9 mouse cellular contexts compared by ENCODE assay signal in genomic region chr9:69454691-69455090, GRCm38 (mm10). TPM values are rescaled to one million over a fixed set of nuclear protein-coding genes. Genes with fewer than 3 reads are reported as not detected.
DNase-seq lines count a peak whose midpoint lies in the region; ATAC-seq and TF ChIP-seq lines count a peak whose summit lies in the region.
"Had no signal": no experiment of that assay in that cellular context is flagged by ENCODE, and none has a peak within 500 bp of the region (broad histone marks: within the 10 kb centered on the region; RNA-seq: fewer than 3 reads in every experiment).

No protein-coding gene starts in this region.

- no peak for DNase-seq in heart, adult 11 months
- DNase-seq in left cerebral cortex, adult 11 months (ENCODE audit: low spot score) = no peak
- no peak for DNase-seq in gastrocnemius, postnatal 25 days
- DNase-seq in layer of hippocampus, postnatal 25 days (ENCODE audit: extremely low spot score in 1 of 2, low spot score in 1 of 2) = no peak
- DNase-seq: cerebellum, adult 9-11 months had no signal

- 34% methylated on average over 4 of the region's 4 CpGs for WGBS in heart, embryonic 15.5 days
- 60% methylated on average over 4 of the region's 4 CpGs for WGBS in forebrain, embryonic 15.5 days
- WGBS in liver, embryonic 12.5 days (ENCODE audit: insufficient replicate concordance) = 43% methylated on average over 4 of the region's 4 CpGs

- H3K4me2 ChIP-seq in heart, embryonic 15.5 days = peak overlapping the region; percentile 70
- peak overlapping the region; percentile 60; the same call in 1 of the 2 replicates for H3K4me2 ChIP-seq in forebrain, embryonic 15.5 days (replicated peaks)
- peak overlapping the region; percentile 65 for H3K4me2 ChIP-seq in liver, embryonic 12.5 days

- no peaks in the 10 kb centered on the region for H3K9me3 ChIP-seq in heart, embryonic 15.5 days (replicated peaks)
- no peaks in the 10 kb centered on the region for H3K9me3 ChIP-seq in E14TG2a.4 (ENCODE audit: low read length)
- no peaks in the 10 kb centered on the region for H3K9me3 ChIP-seq in forebrain, embryonic 15.5 days
- H3K9me3 ChIP-seq in liver, embryonic 12.5 days (replicated peaks) = no peaks in the 10 kb centered on the region

- peaks cover 63% of the 10 kb centered on the region for H3K4me1 ChIP-seq in heart, embryonic 15.5 days (replicated peaks)
- H3K4me1 ChIP-seq in E14TG2a.4 (replicated peaks; ENCODE audit: low read depth, low read length) = peaks cover 86% of the 10 kb centered on the region
- peaks cover 17% of the 10 kb centered on the region for H3K4me1 ChIP-seq in forebrain, embryonic 15.5 days
- H3K4me1 ChIP-seq in liver, embryonic 12.5 days = peaks cover 58% of the 10 kb centered on the region

- no peak for TF ChIP-seq CTCF in E14TG2a.4 (conservative IDR thresholded peaks at IDR 0.05; ENCODE audit: low read length)

- peak overlapping the region; percentile 91 for H3K4me3 ChIP-seq in heart, embryonic 15.5 days
- peak overlapping the region; percentile 81 for H3K4me3 ChIP-seq in E14TG2a.4 (replicated peaks; ENCODE audit: low read length)
- peak overlapping the region; percentile 43; the same call in 1 of the 2 replicates for H3K4me3 ChIP-seq in forebrain, embryonic 15.5 days
- H3K4me3 ChIP-seq in liver, embryonic 12.5 days = peak overlapping the region; percentile 57

- no peaks in the 10 kb centered on the region for H3K36me3 ChIP-seq in heart, embryonic 15.5 days
- no peaks in the 10 kb centered on the region for H3K36me3 ChIP-seq in E14TG2a.4 (ENCODE audit: insufficient read depth, low read length)
- no peaks in the 10 kb centered on the region for H3K36me3 ChIP-seq in forebrain, embryonic 15.5 days
- H3K36me3 ChIP-seq in liver, embryonic 12.5 days = no peaks in the 10 kb centered on the region

- H3K27me3 ChIP-seq in heart, embryonic 15.5 days = no peaks in the 10 kb centered on the region
- peaks cover 32% of the 10 kb centered on the region for H3K27me3 ChIP-seq in E14TG2a.4 (ENCODE audit: insufficient read depth, low read length)
- H3K27me3 ChIP-seq in forebrain, embryonic 15.5 days = no peaks in the 10 kb centered on the region
- peaks cover 54% of the 10 kb centered on the region for H3K27me3 ChIP-seq in liver, embryonic 12.5 days (replicated peaks)

- no peak for ATAC-seq in heart, embryonic 15.5 days (replicated peaks; ENCODE audit: insufficient number of reproducible peaks, insufficient read depth, low FRiP score, low read depth)
- ATAC-seq in forebrain, embryonic 15.5 days (replicated peaks) = no peak
- ATAC-seq in liver, embryonic 12.5 days = no peak

- H3K27ac ChIP-seq in heart, embryonic 15.5 days = peak overlapping the region; percentile 97
- H3K27ac ChIP-seq in forebrain, embryonic 15.5 days (replicated peaks) = no peak overlapping the region
- no peak overlapping the region for H3K27ac ChIP-seq in liver, embryonic 12.5 days

- peak overlapping the region; percentile 94 for H3K9ac ChIP-seq in heart, embryonic 15.5 days
- no peak overlapping the region for H3K9ac ChIP-seq in forebrain, embryonic 15.5 days (replicated peaks)
- 0 out of 2 replicates have a peak overlapping the region, but pooled peaks have one; percentile 7 for H3K9ac ChIP-seq in liver, embryonic 12.5 days

RNA-seq across cellular contexts. Expression of gene Anxa2, which starts 1.3 kb away (rescaled TPM):
- 544 and 629 TPM in 2 replicates for polyA plus RNA-seq in heart, embryonic 15.5 days (2015; fragmentation: Nextera tagmentation; extraction: Ambion mirVana)
- polyA plus RNA-seq in forebrain, embryonic 15.5 days (2015; fragmentation: Nextera tagmentation; extraction: Ambion mirVana) = 78.9 and 83.6 TPM in 2 replicates
- polyA plus RNA-seq in liver, embryonic 12.5 days (2016; fragmentation: Nextera tagmentation; extraction: Ambion mirVana) = 92.8 and 98.0 TPM in 2 replicates
- total RNA-seq in gastrocnemius, postnatal 25 days (2021) = 10 to 100 TPM; 52.8 to 74.7 TPM
- total RNA-seq in layer of hippocampus, postnatal 25 days (2021) = 1 to 10 TPM; 8.5 to 9.4 TPM

RNA-seq across cellular contexts. Expression of gene Ice2, which starts 57.0 kb away (rescaled TPM):
- 11.0 and 11.5 TPM in 2 replicates for polyA plus RNA-seq in heart, embryonic 15.5 days (2015; fragmentation: Nextera tagmentation; extraction: Ambion mirVana)
- 14.4 and 16.4 TPM in 2 replicates for polyA plus RNA-seq in forebrain, embryonic 15.5 days (2015; fragmentation: Nextera tagmentation; extraction: Ambion mirVana)
- 12.3 and 13.4 TPM in 2 replicates for polyA plus RNA-seq in liver, embryonic 12.5 days (2016; fragmentation: Nextera tagmentation; extraction: Ambion mirVana)
- 1 to 10 TPM; 3.8 to 4.9 TPM for total RNA-seq in gastrocnemius, postnatal 25 days (2021)
- total RNA-seq in layer of hippocampus, postnatal 25 days (2021) = 10 to 100 TPM in 1 of 2 experiments, 1 to 10 TPM in 1; 9.8 to 10.9 TPM
